Mouse (Mus musculus) liver, embryonic 14.5 days (tissue): ENCODE measurements at regions not wholly inside any gene's neighbourhood (a gene's known extent, or its start where the extent isn't known, plus 50 kb on each side); places are given as distances from the start of the nearest gene placed in this dataset.

Experiments
- CTCF ChIP-seq: IDR thresholded peaks from 2 replicates; pipeline ENCODE4 v1.5.1; 2016; ENCODE audit warnings: antibody characterized with exemption, low read depth, control low read depth
- EP300 ChIP-seq: IDR thresholded peaks from 2 replicates; pipeline ENCODE4 v1.6.1; 2016; ENCODE audit warnings: antibody characterized with exemption, low read depth

DNA sequence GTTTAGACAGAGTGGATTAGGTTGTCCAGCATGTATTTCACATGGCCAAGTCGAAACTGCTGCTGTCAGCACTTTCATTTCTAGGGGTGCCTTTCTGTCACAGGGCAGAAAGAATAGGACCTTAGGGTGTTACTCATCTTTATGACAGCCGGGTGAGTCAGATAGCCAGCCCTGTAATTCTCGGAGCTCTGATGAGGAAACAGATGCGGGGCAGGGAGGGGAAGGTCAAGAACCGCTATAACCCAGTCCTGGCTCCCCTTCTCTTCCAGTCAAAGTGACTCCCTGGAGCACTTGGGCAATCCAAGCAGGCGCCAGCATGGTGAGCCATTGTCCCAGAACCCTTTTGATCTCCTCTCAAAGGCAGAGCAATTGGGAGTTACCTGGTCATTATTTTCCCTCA, 69.4 kb upstream of the Jarid2 start:
- TF ChIP-seq CTCF, result no peak
- TF ChIP-seq EP300, result no peak
